Comparison of ENCODE assay signal across 8 mouse cellular contexts in the genomic region with DNA sequence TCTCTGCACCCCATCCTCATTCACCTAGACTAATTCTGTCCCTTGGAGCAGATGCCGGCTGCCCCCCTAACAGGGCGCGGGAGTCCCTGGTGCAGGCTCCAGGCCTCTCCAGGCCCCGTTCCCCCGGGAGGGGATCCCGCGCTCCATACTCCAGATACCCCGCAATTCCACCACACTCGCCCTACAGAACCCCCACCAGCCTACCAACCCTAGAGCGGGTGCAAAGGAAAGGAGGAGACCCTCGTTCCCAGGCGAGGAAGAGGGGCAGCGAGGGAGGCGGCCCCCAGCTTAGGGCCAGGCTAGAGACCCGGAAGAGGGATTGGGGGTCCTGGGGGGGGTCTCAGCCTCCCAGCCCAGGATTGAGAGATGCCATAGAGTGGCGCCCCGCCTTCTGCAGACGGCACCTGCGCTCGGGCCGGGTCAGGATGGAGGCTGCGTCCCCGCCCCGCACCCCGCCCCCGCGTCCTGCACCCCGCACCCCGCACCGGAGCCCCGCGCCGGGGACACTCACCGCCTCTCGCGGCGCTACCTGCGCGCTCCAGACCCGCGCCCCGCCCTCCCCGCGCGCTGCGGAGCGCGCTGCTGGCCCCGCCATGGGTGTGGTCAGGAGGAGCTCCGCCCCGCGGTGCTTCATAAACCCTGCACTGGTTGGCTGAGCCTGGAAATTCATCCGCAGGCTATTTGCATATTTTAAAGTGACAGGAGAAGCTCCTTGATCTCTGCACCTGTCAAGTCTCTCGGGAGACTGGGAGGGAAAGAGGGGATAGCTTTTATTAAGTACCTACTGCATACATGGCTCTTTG. TPM values are rescaled to one million over a fixed set of nuclear protein-coding genes. Genes with fewer than 3 reads are reported as not detected.
DNase-seq lines count a peak whose midpoint lies in the region; ATAC-seq and TF ChIP-seq lines count a peak whose summit lies in the region.

Gene Fcho1, minus strand, starts transcription at position 595 of the 803 bp plus-strand sequence.

- peak; percentile 52; the same call in 1 of the 2 replicates for ATAC-seq in embryonic facial prominence, embryonic 13.5 days (ENCODE audit: insufficient number of reproducible peaks, insufficient read depth, low FRiP score, low TSS enrichment, low read depth)
- ATAC-seq in heart, embryonic 12.5 days (ENCODE audit: insufficient number of reproducible peaks, low FRiP score): peak; percentile 64; the same call in 1 of the 2 replicates
- ATAC-seq in kidney, postnatal 0 days (replicated peaks; ENCODE audit: low FRiP score, low read depth): peak; percentile 86

- H3K27me3 ChIP-seq in embryonic facial prominence, embryonic 13.5 days: peaks cover 60% of the 10 kb centered on the region
- peaks cover 92% of the 10 kb centered on the region for H3K27me3 ChIP-seq in heart, embryonic 12.5 days (replicated peaks)
- no peaks in the 10 kb centered on the region for H3K27me3 ChIP-seq in kidney, postnatal 0 days (ENCODE audit: insufficient read depth, low read length)
- 0 out of 2 replicates have a peak, but pooled peaks cover 3% of the 10 kb centered on the region for H3K27me3 ChIP-seq in liver, adult 2 months (ENCODE audit: control insufficient read depth, insufficient read depth, low read length)
- no peaks in the 10 kb centered on the region for H3K27me3 ChIP-seq in splenic B cell, adult 2 months (ENCODE audit: control insufficient read depth, insufficient read depth, low read length, poor library complexity, severe bottlenecking)

- H3K27ac ChIP-seq in bone marrow, adult 2 months (ENCODE audit: control insufficient read depth, insufficient read depth, low read depth, low read length, poor library complexity): peak within 1 kb of the TSS; percentile 82
- no peak within 1 kb of the TSS for H3K27ac ChIP-seq in embryonic facial prominence, embryonic 13.5 days
- no peak within 1 kb of the TSS for H3K27ac ChIP-seq in heart, embryonic 12.5 days (ENCODE audit: poor library complexity, severe bottlenecking)
- H3K27ac ChIP-seq in kidney, postnatal 0 days: no peak within 1 kb of the TSS
- H3K27ac ChIP-seq in liver, adult 2 months (replicated peaks; ENCODE audit: insufficient read depth, low read depth, low read length): no peak within 1 kb of the TSS

- peak; percentile 41; the same call in 1 of the 2 replicates for TF ChIP-seq POLR2A in bone marrow, adult 2 months (IDR thresholded peaks at IDR 0.05; ENCODE audit: borderline replicate concordance, control insufficient read depth, low read depth, low read length)
- no peak for TF ChIP-seq POLR2A in liver, adult 2 months (IDR thresholded peaks at IDR 0.05; ENCODE audit: extremely low read depth, insufficient read depth, low read length)

- TF ChIP-seq CTCF in bone marrow, adult 2 months (IDR thresholded peaks at IDR 0.05; ENCODE audit: control insufficient read depth, insufficient read depth, low read length): no peak
- TF ChIP-seq CTCF in kidney, postnatal 0 days (IDR thresholded peaks at IDR 0.05; ENCODE audit: low read depth): no peak
- TF ChIP-seq CTCF in liver, adult 2 months (IDR thresholded peaks at IDR 0.05; ENCODE audit: low read depth, low read length): no peak

- peaks cover 10% of the 10 kb centered on the region; the same call in 1 of the 2 replicates for H3K4me1 ChIP-seq in bone marrow, adult 2 months (ENCODE audit: control insufficient read depth, insufficient read depth, low read length)
- peaks cover 21% of the 10 kb centered on the region for H3K4me1 ChIP-seq in embryonic facial prominence, embryonic 13.5 days
- H3K4me1 ChIP-seq in heart, embryonic 12.5 days (replicated peaks): peaks cover 24% of the 10 kb centered on the region
- H3K4me1 ChIP-seq in kidney, postnatal 0 days (replicated peaks; ENCODE audit: insufficient read depth, low read length): no peaks in the 10 kb centered on the region
- H3K4me1 ChIP-seq in liver, adult 2 months (ENCODE audit: control insufficient read depth, insufficient read depth, low read length): no peaks in the 10 kb centered on the region

- DNase-seq in B cell, adult 2 months: peak; percentile 92 to 93
- DNase-seq in kidney, postnatal 0 days (ENCODE audit: low spot score): peak; percentile 83
- peak; percentile 26 for DNase-seq in liver, adult 2 months (ENCODE audit: extremely low read depth, low read depth, low spot score)
- DNase-seq in monocyte, adult 2 months (ENCODE audit: low read depth in 1 of 2, low spot score in 2 of 2): peak; percentile 20 to 54
- DNase-seq in splenic B cell, adult 2 months (ENCODE audit: low read depth, low spot score): peak; percentile 93

- H3K4me2 ChIP-seq in embryonic facial prominence, embryonic 13.5 days: peak within 1 kb of the TSS; percentile 80
- peak within 1 kb of the TSS; percentile 94 for H3K4me2 ChIP-seq in heart, embryonic 12.5 days
- H3K4me2 ChIP-seq in kidney, postnatal 0 days (ENCODE audit: low read length): peak within 1 kb of the TSS; percentile 68

- WGBS in bone marrow, adult 2 months: 1% methylated on average over 54 of the region's 54 CpGs
- 1% methylated on average over 53 of the region's 54 CpGs for WGBS in embryonic facial prominence, embryonic 13.5 days
- WGBS in heart, embryonic 12.5 days: 1% methylated on average over 54 of the region's 54 CpGs
- under 1% methylated on average over 53 of the region's 54 CpGs for WGBS in kidney, postnatal 0 days
- WGBS in liver, adult 2 months: 4% methylated on average over 54 of the region's 54 CpGs

- H3K9me3 ChIP-seq in embryonic facial prominence, embryonic 13.5 days: no peaks in the 10 kb centered on the region
- H3K9me3 ChIP-seq in heart, embryonic 12.5 days (replicated peaks): no peaks in the 10 kb centered on the region
- H3K9me3 ChIP-seq in kidney, postnatal 0 days (replicated peaks; ENCODE audit: low read length): no peaks in the 10 kb centered on the region

- H3K4me3 ChIP-seq in bone marrow, adult 2 months (replicated peaks; ENCODE audit: control insufficient read depth, low read depth, low read length): peak within 1 kb of the TSS; percentile 71
- H3K4me3 ChIP-seq in embryonic facial prominence, embryonic 13.5 days: peak within 1 kb of the TSS; percentile 55
- peak within 1 kb of the TSS; percentile 64 for H3K4me3 ChIP-seq in heart, embryonic 12.5 days
- H3K4me3 ChIP-seq in kidney, postnatal 0 days (replicated peaks; ENCODE audit: low read depth, low read length): peak within 1 kb of the TSS; percentile 54
- H3K4me3 ChIP-seq in liver, adult 2 months (ENCODE audit: insufficient read depth, low read depth, low read length): peak within 1 kb of the TSS; percentile 35; the same call in 1 of the 2 replicates

- peak within 1 kb of the TSS; percentile 67 for H3K9ac ChIP-seq in embryonic facial prominence, embryonic 13.5 days
- H3K9ac ChIP-seq in heart, embryonic 12.5 days: peak within 1 kb of the TSS; percentile 72
- peak within 1 kb of the TSS; percentile 43 for H3K9ac ChIP-seq in kidney, postnatal 0 days (ENCODE audit: low read depth, low read length)
- no peak within 1 kb of the TSS for H3K9ac ChIP-seq in liver, adult 2 months (ENCODE audit: low read depth, low read length)

- H3K79me2 ChIP-seq in liver, adult 2 months (ENCODE audit: control insufficient read depth, insufficient read depth, low read length): no peaks in the 10 kb centered on the region

- no peaks in the 10 kb centered on the region for H3K36me3 ChIP-seq in embryonic facial prominence, embryonic 13.5 days
- no peaks in the 10 kb centered on the region for H3K36me3 ChIP-seq in heart, embryonic 12.5 days
- H3K36me3 ChIP-seq in kidney, postnatal 0 days (ENCODE audit: insufficient read depth, low read length): no peaks in the 10 kb centered on the region
- no peaks in the 10 kb centered on the region for H3K36me3 ChIP-seq in liver, adult 2 months (ENCODE audit: control insufficient read depth, insufficient read depth, low read length)
- peaks cover 7% of the 10 kb centered on the region; the same call in 1 of the 2 replicates for H3K36me3 ChIP-seq in splenic B cell, adult 2 months (ENCODE audit: control insufficient read depth, insufficient read depth, low read length, poor library complexity, severe bottlenecking)

RNA-seq across cellular contexts. Expression of gene Fcho1, which starts in this region (rescaled TPM):
- polyA plus RNA-seq in bone marrow, adult 2 months (2011; ENCODE audit: insufficient read depth, insufficient read length, low replicate concordance, missing spikeins): 79.3 and 144 TPM in 2 replicates
- polyA plus RNA-seq in embryonic facial prominence, embryonic 13.5 days (2015; fragmentation: Nextera tagmentation; extraction: Ambion mirVana): 4.3 and 5.5 TPM in 2 replicates
- 1.6 and 2.1 TPM in 2 replicates for polyA plus RNA-seq in heart, embryonic 12.5 days (2016; fragmentation: Nextera tagmentation; extraction: Ambion mirVana)
- polyA plus RNA-seq in kidney, postnatal 0 days (2015; fragmentation: Nextera tagmentation; extraction: Ambion mirVana): 3.4 and 4.1 TPM in 2 replicates
- total RNA-seq in liver, adult 2 months (2014; rRNA removed): 0.18 and 0.87 TPM in 2 replicates
- 0.44 and 2.8 TPM in 2 replicates for polyA plus RNA-seq in liver, adult 2 months (2012; rRNA removed)

Comparison
In these comparisons a context has a peak if more than half of its experiments do, and no peak if none do; other contexts are left out.
1. RNA of gene Fcho1 (polyA plus RNA-seq): 79.3 to 144 TPM in bone marrow, adult 2 months; 4.3 to 5.5 TPM in embryonic facial prominence, embryonic 13.5 days, 3.4 to 4.1 TPM in kidney, postnatal 0 days, 0.44 to 2.8 TPM in liver, adult 2 months and 1.6 to 2.1 TPM in heart, embryonic 12.5 days; every median in the first group is over 10 times any median in the second.
2. DNase-seq: peak in every context shown above with its lines; median percentile 93 in splenic B cell, adult 2 months; 92 in B cell, adult 2 months; 83 in kidney, postnatal 0 days; 37 in monocyte, adult 2 months; 26 in liver, adult 2 months.
3. Peak in every context shown above with its lines, with median percentiles within 50 percentile points of each other: H3K4me3 ChIP-seq, ATAC-seq and H3K4me2 ChIP-seq.